Mouse (Mus musculus) kidney, adult 2 months (tissue): ENCODE results near the gene Rps3.

Experiments used
- CTCF ChIP-seq: fragments of 200-500 bp; conservative IDR thresholded peaks from 2 replicates; pipeline ENCODE4 v1.5.1; 2011; ENCODE audit warnings: low read depth, mild to moderate bottlenecking, control low read depth, low read length, moderate library complexity, mixed read lengths; ENCODE audit not compliant: insufficient read depth, insufficient read length
- POLR2A ChIP-seq: fragments of 200-500 bp; IDR thresholded peaks from one replicate; pipeline ENCODE4 v1.6.1; 2011; ENCODE audit warnings: low read depth, low read length, control low read depth

DNA sequence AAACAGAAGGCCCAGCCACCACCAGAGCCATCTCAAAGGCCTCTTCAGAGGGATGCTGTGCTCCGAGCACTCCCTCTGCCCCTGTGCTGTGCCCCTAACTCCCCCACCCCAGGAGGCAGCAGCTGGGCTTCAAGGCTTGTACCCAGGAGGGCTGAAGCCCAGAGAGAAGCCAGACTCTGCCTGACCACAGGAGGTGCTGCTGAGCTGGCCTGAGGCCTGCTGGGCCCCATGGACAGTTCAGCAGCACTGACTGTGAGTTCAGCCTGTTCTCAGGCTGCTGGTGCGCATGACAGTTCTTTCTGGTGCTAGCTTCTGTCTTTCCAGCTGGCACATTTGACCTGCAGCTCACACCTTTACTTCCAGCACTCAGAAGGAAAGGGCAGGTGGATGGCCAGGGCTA is 37.7 kb downstream of the Rps3 start:
- TF ChIP-seq CTCF (peak; percentile 38; the same call in 1 of the 2 replicates), POLR2A (no peak)
